Mouse (Mus musculus) 416B (cell line): ENCODE measurements around the gene Rnf126.
"Not testable (repeated sequence)": the region's sequence is repeated elsewhere in the genome, so short reads cannot be mapped to it uniquely, and the experiment has no call there.

ENCODE experiments used
- DNase-seq: peaks from one replicate; pipeline ENCODE4 v3.0.0; 2011; ENCODE audit warnings: low read depth

Gene Rnf126

DNA sequence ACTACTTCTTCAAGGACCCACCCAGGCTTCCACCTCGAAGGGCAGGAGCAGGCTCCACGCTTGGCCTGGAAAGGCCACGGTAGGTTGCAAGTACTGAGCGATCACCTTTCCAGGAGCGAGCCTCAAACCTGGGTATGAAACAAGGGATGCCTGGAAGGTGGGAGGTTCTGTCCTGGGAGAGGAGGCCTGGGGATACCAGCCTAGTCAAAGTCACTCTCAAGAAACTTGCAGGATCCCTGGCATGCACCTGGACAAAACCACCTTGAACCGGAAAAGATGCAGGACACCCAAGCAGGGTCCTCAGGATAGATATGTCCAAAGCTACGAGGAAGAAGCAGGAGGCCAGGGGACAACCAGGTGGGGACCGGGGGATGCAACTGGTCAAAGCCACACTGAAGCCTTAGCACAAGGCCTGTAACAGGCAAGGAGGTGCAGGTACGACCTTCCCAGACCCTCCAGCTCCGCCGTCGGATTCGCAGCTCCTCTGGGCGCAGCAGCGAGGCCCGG is 698 bp downstream of the Rnf126 start:
- DNase-seq = no peak

GRCm38 (mm10) chr10:79765228-79765745 is 1.5 kb downstream of the Rnf126 start:
- DNase-seq = no peak

DNA sequence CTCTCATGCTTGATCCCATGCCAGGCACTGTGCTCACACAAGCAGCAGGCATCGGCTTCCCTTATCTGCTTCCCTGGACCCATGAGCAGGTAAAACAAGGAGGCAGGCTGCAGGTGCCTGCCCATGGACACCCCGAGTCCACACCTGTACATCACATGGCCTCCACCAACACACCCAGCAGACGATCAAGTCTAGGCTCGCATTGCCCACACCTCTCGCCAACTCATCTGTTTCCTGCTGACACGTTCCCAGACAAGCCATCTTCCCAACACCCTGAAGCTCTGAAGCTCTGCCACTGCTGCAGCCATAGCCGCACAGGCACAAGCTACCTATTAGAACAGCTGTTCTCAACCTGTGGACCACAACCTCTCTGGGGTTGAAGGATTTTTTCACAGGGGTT is 2.5 kb downstream of the Rnf126 start:
- DNase-seq = no peak

- DNase-seq = peak; percentile 59
Measured at GRCm38 (mm10) chr10:79762875-79763274, 3.9 kb downstream of the Rnf126 start.

DNA sequence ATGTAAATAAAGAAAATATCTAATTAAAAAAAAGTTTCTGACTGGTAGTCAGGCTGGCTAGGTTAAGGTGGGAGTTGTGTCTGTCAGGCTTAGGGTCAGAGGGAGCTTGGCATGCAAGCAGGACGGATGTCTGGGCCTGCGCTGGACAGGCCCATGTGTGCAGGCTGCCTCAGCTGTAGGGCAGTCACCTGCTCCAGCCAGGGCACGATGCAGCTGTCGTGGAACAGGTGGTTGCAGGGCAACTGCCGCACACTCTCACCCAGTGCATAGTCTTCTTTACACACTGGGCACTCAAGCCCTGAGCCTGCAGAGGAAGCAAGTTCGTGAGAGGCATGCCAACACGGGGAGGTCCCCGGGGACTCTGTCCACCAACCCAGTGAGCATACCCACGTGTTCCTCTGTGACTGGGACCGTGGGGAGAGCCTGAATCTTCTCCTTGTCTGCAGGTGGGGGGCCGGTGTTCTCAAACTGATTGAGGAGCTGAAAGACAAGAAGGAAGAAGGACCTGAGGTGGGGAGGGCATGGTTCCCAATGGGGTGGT is 6.1 kb downstream of the Rnf126 start:
- DNase-seq = no peak

DNA sequence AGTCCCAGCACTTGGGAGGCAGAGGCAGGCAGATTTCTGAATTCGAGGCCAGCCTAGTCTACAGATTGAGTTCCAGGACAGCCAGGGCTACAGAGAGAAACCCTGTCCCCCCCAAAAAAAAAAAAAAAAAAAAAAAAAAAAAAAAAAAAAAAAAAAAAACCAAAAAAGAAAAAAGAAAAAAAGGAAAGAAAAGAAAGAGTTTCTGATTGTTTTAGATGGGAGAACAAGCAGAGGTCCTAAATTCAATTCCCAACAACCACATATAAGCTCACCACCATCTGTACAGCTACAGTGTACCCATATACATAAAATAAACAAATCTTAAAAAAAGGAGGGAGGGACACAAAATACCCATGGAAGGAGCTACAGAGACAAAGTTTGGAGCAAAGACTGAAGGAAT is 7.1 kb downstream of the Rnf126 start:
- DNase-seq = not testable (repeated sequence)

DNA sequence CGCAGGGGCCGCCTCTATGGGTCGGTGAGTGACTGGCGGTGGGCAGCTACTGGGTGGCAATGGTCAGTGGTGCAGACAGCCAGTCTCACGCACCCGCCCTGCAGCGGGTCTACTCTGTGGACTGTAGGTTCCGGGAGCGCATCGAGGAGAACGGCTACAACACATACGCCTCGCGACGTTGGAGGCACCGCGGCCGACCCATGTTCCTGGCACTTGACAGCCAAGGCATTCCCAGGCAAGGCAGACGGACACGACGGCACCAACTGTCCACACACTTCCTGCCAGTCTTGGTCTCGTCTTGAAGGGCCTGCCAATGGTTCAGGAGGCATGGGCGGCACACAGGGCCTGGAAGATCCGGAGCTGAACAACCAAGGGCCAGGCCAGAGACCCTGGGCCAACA is 10.1 kb downstream of the Rnf126 start:
- DNase-seq = no peak

GRCm38 (mm10) chr10:79755854-79756253 is 10.9 kb downstream of the Rnf126 start:
- DNase-seq = no peak

GRCm38 (mm10) chr10:79754856-79755516 is 11.8 kb downstream of the Rnf126 start, which contains the start of gene Fgf22:
Gene Fgf22, plus strand, starts transcription at chr10:79755076.
- DNase-seq = no peak

- DNase-seq = no peak
Measured at GRCm38 (mm10) chr10:79748496-79748895, 18.3 kb downstream of the Rnf126 start.

DNA sequence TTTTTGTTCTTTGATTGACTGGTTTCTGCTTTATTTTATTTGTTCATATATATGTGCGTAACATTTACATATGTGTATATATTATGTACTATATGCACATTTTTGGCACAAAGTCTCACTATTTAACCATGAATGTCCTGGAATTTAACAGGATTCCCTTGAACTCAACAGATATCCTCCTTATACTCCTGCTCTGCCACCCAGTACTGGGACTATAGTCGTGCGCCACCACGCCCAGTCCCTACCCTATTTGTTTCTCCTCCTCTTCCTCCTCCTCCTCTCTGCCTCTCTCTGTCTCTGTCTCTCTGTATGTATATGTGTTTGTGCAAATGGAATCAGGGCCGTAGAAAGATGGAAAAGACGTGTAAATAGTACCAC is 20.0 kb downstream of the Rnf126 start:
- DNase-seq = no peak

- peak; percentile 98 for DNase-seq
Measured at GRCm38 (mm10) chr10:79745898-79746773, 20.6 kb downstream of the Rnf126 start, which contains the start of gene Polrmt. Gene Polrmt, minus strand, starts transcription at chr10:79746581.

- DNase-seq = no peak
Measured at GRCm38 (mm10) chr10:79745411-79745810, 21.3 kb downstream of the Rnf126 start.

DNA sequence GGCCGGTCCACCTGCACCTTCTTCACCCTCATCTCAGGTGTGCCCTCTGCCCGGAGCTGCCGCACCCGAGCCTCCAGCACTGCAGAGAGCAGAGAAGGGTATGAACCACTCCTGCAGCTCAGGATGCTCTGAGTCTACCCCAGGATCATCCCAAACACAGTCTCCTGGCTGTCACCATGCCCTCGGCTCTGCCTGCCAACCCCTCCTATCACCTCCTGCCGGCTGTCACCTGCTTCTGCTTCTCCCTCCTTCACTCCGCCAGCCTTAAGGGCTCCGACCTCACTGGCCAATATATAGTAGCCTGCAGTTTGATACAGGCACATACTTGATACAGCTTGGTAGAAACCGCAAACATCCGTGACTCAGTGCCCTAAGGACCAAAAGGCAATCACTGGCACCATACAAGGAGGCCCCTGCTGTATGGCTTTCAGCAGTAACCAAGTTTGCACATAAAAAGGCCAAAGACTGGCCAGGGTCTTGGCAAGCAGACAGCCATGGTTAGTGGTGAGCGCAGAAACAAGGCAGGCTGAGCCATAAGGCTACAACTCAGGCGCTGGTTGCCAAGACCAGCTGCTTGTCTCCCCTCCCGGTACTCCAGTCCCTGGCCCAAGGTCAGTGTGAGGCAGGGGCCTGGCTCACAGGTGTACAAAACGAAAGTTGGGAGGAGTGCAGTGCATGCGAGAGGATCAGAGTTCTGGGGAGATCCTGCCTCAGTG is 22.9 kb downstream of the Rnf126 start:
- no peak for DNase-seq

- DNase-seq = no peak
Measured at GRCm38 (mm10) chr10:79743161-79743560, 23.6 kb downstream of the Rnf126 start.

GRCm38 (mm10) chr10:79740863-79741262 is 25.9 kb downstream of the Rnf126 start:
- no peak for DNase-seq

DNA sequence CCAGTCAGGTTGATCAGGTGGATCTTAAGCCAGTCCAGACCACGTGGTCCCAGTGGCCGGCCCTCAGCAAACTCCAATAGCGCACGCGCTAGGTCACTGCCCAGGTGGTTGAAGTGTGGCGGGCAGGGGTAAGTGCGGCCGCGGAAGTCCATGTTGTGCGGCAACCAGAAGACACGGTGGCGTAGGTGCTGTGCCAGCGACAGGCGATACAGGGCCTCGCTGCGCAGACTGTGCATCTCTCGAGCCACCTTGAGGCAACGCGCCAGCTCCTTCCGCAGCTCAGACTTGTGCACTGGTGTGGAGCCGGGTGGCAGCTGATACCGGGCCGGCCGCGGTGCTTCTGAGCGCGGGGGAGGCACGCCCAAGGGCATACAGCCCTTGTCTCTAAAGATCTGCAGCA is 27.5 kb downstream of the Rnf126 start:
- no peak for DNase-seq

DNA sequence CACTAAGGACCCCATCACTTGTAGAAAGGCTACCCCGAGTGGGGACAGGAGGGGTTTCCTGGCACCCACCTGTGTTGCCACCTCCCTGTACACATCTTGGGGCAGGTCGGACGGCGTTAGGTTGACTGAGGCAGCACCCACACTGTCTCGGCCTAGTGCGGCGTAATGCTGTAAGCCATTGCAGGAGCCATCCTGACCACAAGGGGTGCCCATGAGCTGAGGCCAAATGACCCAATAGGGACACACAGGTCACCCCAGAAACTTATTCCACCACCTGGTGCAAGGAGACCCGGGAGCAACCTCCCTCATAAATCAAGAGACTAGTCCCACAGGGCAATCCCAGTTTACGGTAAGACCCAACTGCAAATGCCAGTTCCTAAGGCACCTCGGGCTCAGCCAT is 28.5 kb downstream of the Rnf126 start:
- no peak for DNase-seq

DNA sequence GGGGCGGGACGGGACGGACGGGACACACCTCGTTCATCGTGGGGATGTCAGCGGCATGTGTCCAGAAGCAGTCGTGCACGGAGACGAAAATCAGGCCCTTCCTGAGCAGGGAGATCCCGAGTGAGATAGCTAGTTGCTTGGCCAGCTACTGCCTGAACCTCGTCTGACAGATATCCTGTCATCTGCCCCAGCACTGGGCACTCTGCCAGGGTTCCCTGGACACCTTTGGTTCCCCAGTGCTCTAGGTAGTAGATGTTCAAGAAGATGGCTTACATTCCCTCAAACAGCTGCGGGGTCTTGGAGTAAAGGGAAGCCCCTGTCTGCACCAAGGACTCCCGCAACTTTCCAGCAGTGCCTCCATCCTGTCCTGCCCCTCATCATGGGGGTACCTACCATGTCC is 30.0 kb downstream of the Rnf126 start:
- peak; percentile 30 for DNase-seq

DNA sequence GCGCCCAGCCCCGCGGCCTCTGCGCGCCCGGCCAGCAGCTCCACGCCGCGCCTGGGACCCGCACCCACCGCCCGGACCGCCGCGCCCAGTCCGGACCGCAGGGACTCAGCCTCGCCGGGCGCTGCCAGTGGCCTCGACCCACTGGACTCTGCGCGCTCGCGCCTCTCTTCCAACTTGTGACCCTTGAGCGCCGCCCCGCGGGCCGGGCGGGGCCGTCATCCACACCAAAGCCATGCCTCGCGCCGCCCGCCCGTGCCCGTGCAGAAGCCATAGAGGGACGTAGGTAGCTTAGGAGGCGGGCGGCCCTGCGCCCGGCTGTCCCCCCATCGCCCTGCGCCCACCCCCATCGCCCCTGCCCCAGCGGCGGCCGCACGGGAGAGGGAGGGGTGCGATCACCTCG is 31.4 kb downstream of the Rnf126 start:
- DNase-seq = no peak

DNA sequence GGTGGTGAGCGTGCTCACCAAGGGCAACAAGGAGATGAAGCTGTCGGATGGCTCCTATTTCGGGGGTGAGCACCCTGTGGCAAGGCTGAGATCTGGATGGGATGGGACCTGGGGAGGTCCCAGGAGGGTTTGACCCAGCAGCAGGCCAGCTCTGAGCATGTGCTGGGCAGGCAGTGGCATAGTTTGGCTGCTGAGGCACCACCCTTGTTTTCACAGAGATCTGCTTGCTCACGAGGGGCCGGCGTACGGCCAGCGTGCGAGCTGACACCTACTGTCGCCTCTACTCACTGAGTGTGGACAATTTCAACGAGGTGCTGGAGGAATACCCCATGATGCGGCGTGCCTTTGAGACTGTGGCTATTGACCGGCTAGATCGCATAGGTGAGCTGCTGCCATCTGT is 32.9 kb downstream of the Rnf126 start:
- DNase-seq = no peak

- DNase-seq = peak; percentile 42
Measured at GRCm38 (mm10) chr10:79732500-79732899, 34.3 kb downstream of the Rnf126 start.
